Mouse (Mus musculus): ENCODE data around the gene Dennd2a. TPM values are rescaled to one million over a fixed set of nuclear protein-coding genes. Genes with fewer than 3 reads are reported as not detected.
"Not testable (repeated sequence)": the region's sequence is repeated elsewhere in the genome, so short reads cannot be mapped to it uniquely, and the experiment has no call there.

Gene Dennd2a
- polyA plus RNA-seq, 1 experiment from 2014 or later = 21.1 TPM

DNA sequence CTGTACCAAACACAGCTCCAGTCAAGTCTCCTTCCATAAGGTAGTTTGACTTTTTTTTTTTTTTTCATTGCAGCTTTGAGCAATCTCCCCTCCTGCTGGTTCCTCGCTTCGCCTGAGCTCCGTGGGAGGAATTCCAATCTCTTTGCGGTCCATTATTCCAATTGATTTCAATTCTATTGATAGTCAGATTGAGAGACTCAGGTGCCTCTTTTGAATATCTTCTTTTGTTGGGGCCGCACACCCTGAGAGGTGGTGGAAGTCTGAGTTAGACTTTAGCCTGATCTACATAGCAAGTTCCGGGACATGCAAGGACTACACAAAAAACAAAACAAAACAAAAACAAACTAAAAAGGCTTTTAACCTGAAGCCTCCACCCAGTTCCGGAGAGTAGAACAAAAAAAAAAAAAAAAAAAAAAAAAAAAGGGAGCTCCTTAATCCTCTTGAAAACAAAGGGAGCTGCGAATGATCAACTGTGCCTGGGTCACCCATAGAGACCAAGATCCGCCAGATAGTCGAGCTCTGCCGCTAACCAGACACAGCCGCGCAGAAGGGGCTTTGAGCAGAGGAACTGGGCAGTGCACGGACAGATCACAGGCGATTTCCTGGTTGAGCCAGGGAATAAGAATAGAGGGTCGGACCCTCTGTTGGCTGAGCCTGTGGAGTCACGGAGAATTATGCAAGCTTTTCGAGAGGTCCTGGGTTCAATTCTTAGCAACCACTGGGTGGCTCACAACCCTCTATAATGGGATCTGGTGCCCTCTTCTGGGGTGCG lies 111.7 kb downstream of the Dennd2a start:
- Histone ChIP-seq H3K27ac (replicated peaks) (no peak overlapping the region), H3K4me2 (replicated peaks) (peak overlapping the region; percentile 25; the same call in 1 of the 2 replicates), H3K4me1 (no peaks in the 10 kb centered on the region), H3K9ac (no peak overlapping the region), H3K9me3 (replicated peaks) (no peaks in the 10 kb centered on the region), H3K4me3 (replicated peaks) (no peak overlapping the region), H3K27me3 (no peaks in the 10 kb centered on the region), H3K36me3 (no peaks in the 10 kb centered on the region)
- ATAC-seq (ENCODE audit: insufficient number of reproducible peaks, low FRiP score, low TSS enrichment, low read depth) = no peak
- 11% methylated on average over 19 of the region's 19 CpGs for WGBS

DNA sequence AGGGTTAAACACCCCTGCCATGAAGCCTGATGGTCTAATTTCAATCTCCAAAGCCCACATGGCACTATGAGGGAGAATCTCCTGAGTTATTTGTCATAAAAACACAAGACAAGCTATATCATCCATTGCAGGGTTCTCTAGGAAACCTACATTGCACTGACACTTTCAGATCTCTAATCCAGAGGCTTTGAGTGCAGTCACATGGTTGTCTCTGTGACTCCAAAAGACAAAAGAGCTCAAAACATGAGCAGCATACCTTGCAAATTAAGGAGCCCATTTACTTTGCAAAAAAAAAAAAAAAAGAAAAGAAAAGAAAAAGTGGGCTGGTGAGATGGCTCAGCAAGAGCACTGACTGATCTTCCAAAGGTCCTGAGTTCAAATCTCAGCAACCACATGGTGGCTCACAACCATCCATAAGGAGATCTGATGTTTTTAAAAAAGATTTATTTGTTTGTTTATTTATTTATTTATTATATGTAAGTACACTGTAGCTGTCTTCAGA lies 114.8 kb downstream of the Dennd2a start:
- Histone ChIP-seq H3K9me3 (replicated peaks) (no peaks in the 10 kb centered on the region), H3K9ac (no peak overlapping the region), H3K4me1 (no peaks in the 10 kb centered on the region), H3K27me3 (no peaks in the 10 kb centered on the region), H3K4me2 (replicated peaks) (no peak overlapping the region), H3K36me3 (no peaks in the 10 kb centered on the region), H3K27ac (replicated peaks) (no peak overlapping the region), H3K4me3 (replicated peaks) (no peak overlapping the region)
- ATAC-seq (ENCODE audit: insufficient number of reproducible peaks, low FRiP score, low TSS enrichment, low read depth) = no peak

DNA sequence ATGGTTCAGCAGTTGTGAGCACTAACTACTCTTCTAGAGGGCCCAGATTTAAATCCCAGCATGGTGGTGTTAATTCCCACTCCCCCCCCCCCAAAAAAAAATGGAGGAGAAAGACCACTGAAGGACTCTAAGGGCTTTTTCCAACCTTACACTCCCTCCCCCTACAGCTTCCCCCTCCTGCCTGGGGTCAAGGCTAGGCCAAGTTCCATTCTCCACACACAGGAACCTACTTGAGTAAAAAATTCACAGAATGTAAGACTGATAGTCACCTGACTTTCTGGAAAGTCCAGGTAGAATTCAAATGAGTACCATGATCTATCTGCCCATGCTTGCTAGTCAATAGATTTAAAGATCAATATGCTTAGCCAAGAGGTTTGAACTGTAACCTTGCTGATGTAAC lies 117.5 kb downstream of the Dennd2a start:
- H3K4me1 ChIP-seq = no peaks in the 10 kb centered on the region
- H3K9me3 ChIP-seq (replicated peaks) = no peaks in the 10 kb centered on the region
- H3K27ac ChIP-seq (replicated peaks) = no peak overlapping the region
- ATAC-seq (ENCODE audit: insufficient number of reproducible peaks, low FRiP score, low TSS enrichment, low read depth) = no peak
- no peaks in the 10 kb centered on the region for H3K36me3 ChIP-seq
- no peak overlapping the region for H3K4me2 ChIP-seq (replicated peaks)
- H3K27me3 ChIP-seq = no peaks in the 10 kb centered on the region
- no peak overlapping the region for H3K9ac ChIP-seq
- H3K4me3 ChIP-seq (replicated peaks) = no peak overlapping the region

DNA sequence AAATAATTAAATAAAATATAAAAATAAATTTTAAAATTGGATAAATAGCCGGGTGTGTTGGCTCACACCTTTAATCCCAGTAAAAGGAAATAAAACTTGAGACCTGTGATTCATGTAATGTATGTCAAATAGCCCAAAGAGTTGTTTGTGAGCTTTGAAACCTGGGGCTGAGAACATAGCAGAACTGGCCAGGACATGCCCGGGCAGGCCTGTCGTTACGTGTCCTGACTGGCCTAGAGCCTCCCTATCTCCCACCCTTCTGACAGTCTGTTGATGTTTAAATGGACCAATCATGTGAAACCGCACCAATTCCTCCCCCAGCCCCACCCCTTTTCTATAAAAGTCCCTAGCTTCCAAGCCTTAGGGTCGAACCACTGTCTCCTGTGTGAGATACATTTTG lies 120.1 kb downstream of the Dennd2a start:
- not testable (repeated sequence) for H3K9ac ChIP-seq; ATAC-seq (ENCODE audit: insufficient number of reproducible peaks, low FRiP score, low TSS enrichment, low read depth); H3K9me3 ChIP-seq (replicated peaks); H3K27ac ChIP-seq (replicated peaks); H3K4me2 ChIP-seq (replicated peaks); H3K4me3 ChIP-seq (replicated peaks); H3K4me1 ChIP-seq; H3K36me3 ChIP-seq; H3K27me3 ChIP-seq
- WGBS = 83% methylated on average over 6 of the region's 6 CpGs

DNA sequence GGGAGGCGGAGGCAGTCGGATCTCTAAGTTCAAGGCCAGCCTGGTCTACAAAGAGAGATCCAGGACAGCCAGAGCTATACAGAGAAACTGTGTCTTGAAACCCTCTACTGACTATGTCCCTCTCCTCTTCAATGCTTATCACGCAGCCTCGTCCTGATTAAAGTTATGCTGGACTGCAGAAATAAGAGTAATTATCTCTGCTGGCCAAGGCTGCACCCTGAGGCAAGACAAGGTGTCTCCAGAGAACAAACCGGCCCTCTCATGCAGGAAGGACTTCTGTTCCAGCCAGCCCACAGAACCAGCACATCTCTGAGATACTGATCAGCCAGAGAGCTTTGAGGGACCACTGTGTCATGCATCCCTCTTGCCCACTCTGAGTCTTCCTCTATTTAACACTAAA lies 121.8 kb downstream of the Dennd2a start:
- no peak overlapping the region for H3K4me2 ChIP-seq (replicated peaks)
- H3K36me3 ChIP-seq = no peaks in the 10 kb centered on the region
- H3K27me3 ChIP-seq = no peaks in the 10 kb centered on the region
- no peak for ATAC-seq (ENCODE audit: insufficient number of reproducible peaks, low FRiP score, low TSS enrichment, low read depth)
- no peak overlapping the region for H3K9ac ChIP-seq
- H3K4me3 ChIP-seq (replicated peaks) = no peak overlapping the region
- no peak overlapping the region for H3K27ac ChIP-seq (replicated peaks)
- WGBS = 71% methylated on average over 5 of the region's 5 CpGs
- H3K9me3 ChIP-seq (replicated peaks) = no peaks in the 10 kb centered on the region
- H3K4me1 ChIP-seq = no peaks in the 10 kb centered on the region

DNA sequence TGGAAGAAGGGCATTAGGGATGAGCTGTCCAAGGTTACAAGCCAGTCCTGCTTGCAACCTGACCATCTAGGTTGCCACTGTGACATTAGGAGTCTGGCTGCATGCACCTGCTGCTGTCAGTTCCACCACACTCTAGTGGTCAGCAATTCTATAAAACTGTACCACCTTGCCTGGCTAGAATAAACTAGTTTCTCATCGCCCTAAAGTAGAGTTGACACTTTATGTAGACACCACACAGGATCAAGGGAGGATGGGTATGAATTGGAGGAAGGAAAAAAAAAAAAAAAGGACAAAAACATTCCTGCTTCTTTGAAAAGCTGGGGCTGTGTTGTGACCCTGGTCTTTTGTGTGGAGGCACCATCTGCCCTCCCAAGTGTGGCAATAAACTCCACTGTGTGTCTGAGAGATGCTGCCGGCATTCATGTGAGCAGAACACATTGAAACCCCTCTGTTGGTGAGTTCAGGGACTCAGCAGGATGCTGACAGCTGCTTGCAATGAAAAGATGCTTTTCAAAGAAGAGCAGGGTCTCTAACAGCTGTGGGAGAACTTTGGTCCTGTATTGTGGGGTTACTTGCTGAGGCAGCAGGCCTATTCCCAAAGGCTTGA lies 122.7 kb downstream of the Dennd2a start:
- Histone ChIP-seq H3K36me3 (no peaks in the 10 kb centered on the region), H3K9ac (no peak overlapping the region), H3K27ac (replicated peaks) (no peak overlapping the region), H3K4me1 (no peaks in the 10 kb centered on the region), H3K9me3 (replicated peaks) (no peaks in the 10 kb centered on the region), H3K4me3 (replicated peaks) (no peak overlapping the region), H3K4me2 (replicated peaks) (no peak overlapping the region), H3K27me3 (no peaks in the 10 kb centered on the region)
- WGBS = 71% methylated on average over 2 of the region's 2 CpGs
- no peak for ATAC-seq (ENCODE audit: insufficient number of reproducible peaks, low FRiP score, low TSS enrichment, low read depth)

DNA sequence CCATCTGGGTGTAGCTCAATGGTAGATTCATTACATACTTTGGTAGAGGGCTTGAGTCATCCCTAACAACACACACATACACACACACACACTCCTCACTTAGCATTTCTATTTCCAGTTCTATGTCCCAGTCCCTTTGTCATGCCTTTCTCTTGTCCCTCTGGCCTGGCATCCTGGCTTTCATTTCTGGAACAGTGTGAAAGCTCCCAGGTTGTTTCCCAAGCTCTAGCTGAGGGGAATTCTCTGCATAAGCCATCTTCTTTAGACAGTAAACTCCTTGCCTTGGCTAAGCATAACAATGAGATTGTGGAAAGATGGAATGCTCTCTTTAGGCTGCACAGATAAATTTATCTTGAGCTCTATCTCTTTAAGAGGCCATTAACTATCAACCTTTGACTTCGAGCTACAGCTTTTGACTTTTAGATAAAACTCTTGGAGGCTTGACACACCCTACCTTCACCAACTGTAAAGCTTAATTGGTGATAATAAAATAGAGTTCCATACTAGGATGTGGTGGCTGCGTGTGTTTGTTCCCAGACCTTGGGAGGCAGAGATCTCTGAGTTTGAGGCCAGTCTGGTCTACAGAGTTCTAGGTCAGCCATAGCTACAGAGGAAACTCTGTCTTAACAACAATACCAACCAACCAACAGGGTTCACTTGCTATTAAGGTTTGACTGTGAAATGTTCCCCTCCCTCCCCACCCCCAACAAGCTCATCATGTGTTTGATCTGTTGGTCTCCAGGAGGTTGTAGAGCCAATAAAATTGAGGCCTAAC lies 123.4 kb downstream of the Dennd2a start:
- Histone ChIP-seq H3K27me3 (no peaks in the 10 kb centered on the region), H3K4me1 (no peaks in the 10 kb centered on the region)
- WGBS = 62% methylated on average over 2 of the region's 2 CpGs

DNA sequence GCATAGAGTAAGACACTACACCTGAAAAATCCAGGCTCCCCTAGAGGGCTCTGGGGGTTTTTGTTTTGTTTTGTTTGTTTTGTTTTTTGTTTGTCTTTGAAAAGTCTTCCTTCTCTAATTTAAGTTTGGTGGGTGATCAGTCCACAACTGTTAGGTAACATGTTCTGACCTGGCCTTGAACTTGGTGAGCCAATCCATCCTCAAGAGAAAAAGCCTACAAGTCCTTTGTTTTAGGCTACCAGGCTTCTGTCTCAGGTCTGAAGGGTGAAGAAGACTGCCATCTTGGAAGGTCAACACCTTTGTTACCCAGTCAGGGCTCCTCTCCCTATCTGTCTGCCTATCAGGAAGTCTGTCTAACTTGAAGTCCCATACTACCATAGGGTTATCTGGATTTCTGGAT lies 124.0 kb downstream of the Dennd2a start:
- Histone ChIP-seq H3K27ac (replicated peaks) (no peak overlapping the region), H3K4me3 (replicated peaks) (no peak overlapping the region), H3K36me3 (no peaks in the 10 kb centered on the region), H3K9ac (no peak overlapping the region), H3K9me3 (replicated peaks) (no peaks in the 10 kb centered on the region), H3K4me2 (replicated peaks) (no peak overlapping the region), H3K4me1 (no peaks in the 10 kb centered on the region), H3K27me3 (no peaks in the 10 kb centered on the region)
- ATAC-seq (ENCODE audit: insufficient number of reproducible peaks, low FRiP score, low TSS enrichment, low read depth) = no peak

More for the DNA sequence above, 123.4 kb downstream of the Dennd2a start:
- no peak for ATAC-seq (ENCODE audit: insufficient number of reproducible peaks, low FRiP score, low TSS enrichment, low read depth)
- H3K4me2 ChIP-seq (replicated peaks) = no peak overlapping the region
- no peaks in the 10 kb centered on the region for H3K36me3 ChIP-seq
- no peak overlapping the region for H3K4me3 ChIP-seq (replicated peaks)
- no peak overlapping the region for H3K9ac ChIP-seq
- no peaks in the 10 kb centered on the region for H3K9me3 ChIP-seq (replicated peaks)
- no peak overlapping the region for H3K27ac ChIP-seq (replicated peaks)

DNA sequence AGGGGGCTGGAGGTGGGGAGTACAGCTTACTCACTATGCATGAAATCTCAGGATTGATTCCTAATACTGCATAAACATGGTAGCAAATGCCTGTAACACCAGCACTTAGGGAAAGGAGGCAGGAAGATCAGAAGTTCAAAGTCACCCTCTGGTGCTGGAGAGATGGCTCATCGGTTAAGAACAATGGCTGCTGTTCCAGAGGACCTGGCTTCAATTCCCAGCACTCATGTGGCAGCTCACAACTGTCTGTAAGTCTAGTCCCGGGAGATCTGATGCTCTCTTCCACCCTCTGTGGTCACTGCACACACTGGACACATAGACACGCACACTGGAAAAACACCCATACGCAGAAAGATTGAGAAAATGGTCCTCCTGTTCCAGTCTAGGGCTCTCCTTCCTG lies 124.5 kb downstream of the Dennd2a start:
- no peaks in the 10 kb centered on the region for H3K27me3 ChIP-seq
- no peak overlapping the region for H3K27ac ChIP-seq (replicated peaks)
- H3K36me3 ChIP-seq = no peaks in the 10 kb centered on the region
- no peak overlapping the region for H3K4me2 ChIP-seq (replicated peaks)
- no peaks in the 10 kb centered on the region for H3K4me1 ChIP-seq
- no peaks in the 10 kb centered on the region for H3K9me3 ChIP-seq (replicated peaks)
- H3K9ac ChIP-seq = no peak overlapping the region
- H3K4me3 ChIP-seq (replicated peaks) = no peak overlapping the region
- 83% methylated on average over 4 of the region's 4 CpGs for WGBS
- ATAC-seq (ENCODE audit: insufficient number of reproducible peaks, low FRiP score, low TSS enrichment, low read depth) = no peak

DNA sequence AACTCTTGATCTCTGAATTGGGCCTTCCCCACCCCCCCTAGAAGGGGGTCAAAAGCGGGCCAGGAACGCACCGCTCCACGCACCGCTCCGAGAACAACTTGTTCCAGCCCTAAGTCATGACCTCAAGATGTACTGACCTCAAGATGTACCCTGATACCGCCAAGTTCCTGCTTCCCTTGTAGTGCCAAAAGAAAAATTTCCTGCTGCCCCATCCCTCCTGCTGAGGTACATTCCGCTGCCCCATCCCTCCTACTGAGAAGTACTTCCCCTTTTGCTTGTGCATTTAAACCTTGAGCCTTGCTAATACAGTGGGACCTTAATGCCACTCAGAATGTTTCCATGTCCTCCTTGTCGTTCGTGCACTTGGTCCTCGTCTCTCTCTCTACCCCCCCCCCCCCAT lies 126.9 kb downstream of the Dennd2a start:
- Histone ChIP-seq H3K27me3 (no peaks in the 10 kb centered on the region), H3K9me3 (replicated peaks) (no peaks in the 10 kb centered on the region), H3K4me3 (replicated peaks) (no peak overlapping the region), H3K4me1 (no peaks in the 10 kb centered on the region), H3K9ac (no peak overlapping the region), H3K27ac (replicated peaks) (no peak overlapping the region), H3K4me2 (replicated peaks) (no peak overlapping the region), H3K36me3 (no peaks in the 10 kb centered on the region)
- ATAC-seq (ENCODE audit: insufficient number of reproducible peaks, low FRiP score, low TSS enrichment, low read depth) = no peak
- WGBS = 66% methylated on average over 11 of the region's 11 CpGs

DNA sequence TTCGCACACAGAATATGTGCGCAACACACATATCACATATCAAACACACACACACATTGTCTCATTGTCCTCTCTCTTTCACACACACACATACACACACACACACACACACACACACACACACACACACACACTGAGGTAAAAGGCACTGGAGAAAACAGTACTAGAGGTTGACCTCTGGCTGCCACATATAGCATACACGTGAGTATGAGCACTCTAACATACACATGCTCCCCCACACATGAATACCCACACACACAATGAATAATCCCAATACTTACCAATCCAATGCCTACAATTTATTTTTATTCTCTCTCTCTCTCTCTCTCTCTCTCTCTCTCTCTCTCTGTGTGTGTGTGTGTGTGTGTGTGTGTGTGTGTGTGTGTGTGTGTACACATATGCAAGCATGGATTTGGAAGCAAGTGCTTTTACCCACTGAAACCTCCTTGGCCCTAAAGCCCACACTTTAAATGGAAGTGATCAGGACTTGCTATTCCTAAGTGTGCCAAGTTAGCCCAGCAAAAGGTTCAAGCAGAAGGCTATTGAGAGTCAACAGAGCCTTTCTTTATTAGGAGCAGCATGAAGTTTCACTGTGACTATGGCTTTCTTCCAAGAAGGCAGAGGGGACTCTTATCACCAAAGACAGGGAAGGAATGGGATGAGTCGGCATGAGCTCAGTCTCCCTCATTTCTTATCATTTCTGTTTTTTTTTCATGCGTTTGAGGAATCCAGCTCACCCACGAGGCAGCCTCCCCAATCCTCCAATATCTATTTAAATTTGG lies 128.5 kb downstream of the Dennd2a start:
- no peak for ATAC-seq (ENCODE audit: insufficient number of reproducible peaks, low FRiP score, low TSS enrichment, low read depth)
- 76% methylated on average over 6 of the region's 6 CpGs for whole genome bisulfite sequencing
- Histone ChIP-seq H3K9ac (no peak overlapping the region), H3K4me3 (replicated peaks) (no peak overlapping the region), H3K36me3 (no peaks in the 10 kb centered on the region), H3K27ac (replicated peaks) (no peak overlapping the region), H3K9me3 (replicated peaks) (no peaks in the 10 kb centered on the region), H3K27me3 (no peaks in the 10 kb centered on the region), H3K4me1 (no peaks in the 10 kb centered on the region), H3K4me2 (replicated peaks) (no peak overlapping the region)
